Mouse (Mus musculus) MEL (cell line): Measurements from ENCODE around the gene Rnf227.

Experiments
- CHD1 ChIP-seq: IDR thresholded peaks from 2 replicates; pipeline ENCODE4 v1.6.1; 2012; ENCODE audit warnings: low read depth, mild to moderate bottlenecking, inconsistent platforms, low read length, improper control_type of control experiment
- MYB ChIP-seq: IDR thresholded peaks from 2 replicates; pipeline ENCODE4 v1.6.1; 2011; ENCODE audit warnings: mild to moderate bottlenecking, low read depth, low read length, improper control_type of control experiment
- POLR2A ChIP-seq, 2 experiments: IDR thresholded peaks; 2 replicates each; pipeline ENCODE4 v1.6.1; 2011 to 2012; ENCODE audit warnings: low read length in 2 of 2, mild to moderate bottlenecking in 2 of 2, control low read depth in 1 of 2, improper control_type of control experiment in 1 of 2, low read depth in 1 of 2, moderate library complexity in 1 of 2; ENCODE audit not compliant: control insufficient read depth in 1 of 2, insufficient read depth in 1 of 2, poor library complexity in 1 of 2
- SMC3 ChIP-seq: IDR thresholded peaks from 2 replicates; pipeline ENCODE4 v1.6.1; 2011; ENCODE audit warnings: low read depth, low read length, improper control_type of control experiment
- ZNF384 ChIP-seq: IDR thresholded peaks from 2 replicates; pipeline ENCODE4 v1.6.1; 2012; ENCODE audit warnings: low read depth, mild to moderate bottlenecking, inconsistent platforms, low read length, improper control_type of control experiment

DNA sequence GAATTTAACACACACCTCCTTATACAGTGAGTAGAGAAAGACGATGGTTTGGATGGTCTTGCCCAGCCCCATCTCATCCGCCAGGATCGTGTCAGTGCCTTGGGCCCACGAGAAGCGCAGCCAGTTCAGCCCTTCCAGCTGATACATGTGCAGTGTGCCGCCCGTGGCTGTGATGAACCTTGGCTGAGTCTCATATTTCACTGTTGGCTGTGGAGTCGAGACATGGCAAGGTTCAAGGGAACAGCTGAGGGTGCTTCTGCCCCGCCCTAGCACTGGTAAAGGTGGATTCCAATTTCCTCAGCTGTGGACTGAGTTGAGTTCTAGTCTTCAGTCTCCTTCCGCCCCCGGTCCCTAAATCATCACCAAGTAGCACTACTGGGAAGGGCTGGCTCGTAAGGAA is 17.4 kb downstream of the Rnf227 start:
- no peak for TF ChIP-seq MYB
- TF ChIP-seq CHD1, result no peak
- TF ChIP-seq POLR2A (IDR thresholded peaks at IDR 0.05; ENCODE audit: control insufficient read depth in 1 of 2, insufficient read depth in 1 of 2, low read depth in 1 of 2, low read length in 2 of 2, poor library complexity in 1 of 2), result no peak
- no peak for TF ChIP-seq ZNF384
- no peak for TF ChIP-seq SMC3
